Mouse (Mus musculus) liver, adult (tissue): ENCODE results near the gene Tbcel.

Experiments used
- GATA4 ChIP-seq: IDR thresholded peaks from 2 replicates; pipeline ENCODE4 v1.6.1; 2014; ENCODE audit warnings: mild to moderate bottlenecking, low read length; ENCODE audit not compliant: insufficient replicate concordance

The Tbcel gene

GRCm38 (mm10) chr9:42507709-42508108, at the start of gene Tbcel:
Gene Tbcel (minus strand): TSS chr9:42507809.
- no peak for TF ChIP-seq GATA4

- TF ChIP-seq GATA4 = no peak
Measured at GRCm38 (mm10) chr9:42555186-42555585, 47.6 kb upstream of the Tbcel start.

DNA sequence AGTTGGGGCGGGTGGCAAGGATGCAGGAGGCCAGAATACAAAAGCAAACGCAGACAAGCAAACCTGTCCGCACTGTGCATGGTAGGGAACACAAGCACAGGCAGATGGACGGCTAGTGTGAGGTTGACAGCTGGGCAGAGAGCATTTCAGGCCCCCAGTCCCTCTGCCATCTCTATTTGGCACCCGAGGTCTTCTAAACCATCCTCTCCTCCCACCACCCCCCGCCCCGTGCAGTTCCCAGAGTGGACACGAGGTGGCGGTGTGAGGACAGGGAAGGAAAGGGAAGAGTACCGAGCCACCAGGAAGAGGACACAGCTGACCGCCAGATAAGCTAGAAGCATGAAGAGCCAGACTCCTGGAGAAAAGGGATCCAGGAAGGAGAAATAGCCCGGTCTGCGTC, 42.5 kb upstream of the Tbcel start:
- no peak for TF ChIP-seq GATA4

- TF ChIP-seq GATA4 = no peak
Measured at GRCm38 (mm10) chr9:42548981-42549380, 41.4 kb upstream of the Tbcel start.

GRCm38 (mm10) chr9:42544521-42544920, 36.9 kb upstream of the Tbcel start:
- no peak for TF ChIP-seq GATA4

- TF ChIP-seq GATA4 = no peak
Measured at GRCm38 (mm10) chr9:42533491-42533890, 25.9 kb upstream of the Tbcel start.

DNA sequence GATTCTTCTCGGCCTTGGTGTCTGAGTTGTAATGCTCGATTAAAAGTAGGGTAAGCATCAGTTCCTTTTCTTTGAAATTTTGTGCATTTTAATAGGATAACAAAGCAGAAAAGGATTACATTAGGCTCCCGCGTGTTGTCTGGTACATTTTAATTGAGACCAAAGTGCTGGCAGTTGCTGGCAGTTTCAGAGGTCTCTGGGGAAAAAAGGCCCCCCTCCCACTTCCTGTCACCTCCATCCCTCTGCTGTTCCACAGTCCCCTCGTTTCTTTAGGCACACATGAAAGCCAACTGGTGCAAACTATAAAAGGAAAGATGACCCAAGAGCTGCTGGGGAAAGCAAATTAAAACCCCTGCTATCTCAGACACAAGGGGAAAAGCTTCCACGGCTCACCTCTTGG, 25.4 kb upstream of the Tbcel start:
- TF ChIP-seq GATA4 = no peak

DNA sequence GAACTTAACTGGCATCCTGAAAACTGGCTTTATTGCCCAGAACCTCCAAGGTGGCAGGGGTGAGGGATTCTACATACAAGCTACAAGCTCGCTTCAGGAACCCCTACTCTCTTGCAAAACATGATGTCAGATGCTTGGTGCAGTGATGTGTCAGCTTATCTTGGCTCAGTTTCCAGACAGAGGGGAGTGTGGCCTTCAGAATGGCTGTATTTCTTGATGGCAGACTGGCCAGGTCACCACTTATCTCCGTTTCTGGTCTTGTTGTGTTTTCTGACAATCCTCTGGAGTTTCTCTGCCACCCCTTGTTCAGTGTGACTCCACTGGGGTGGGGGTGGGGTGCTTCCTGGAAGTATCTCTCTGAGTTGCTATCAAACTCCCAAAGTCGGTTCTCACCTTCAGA, 24.3 kb upstream of the Tbcel start:
- TF ChIP-seq GATA4 = no peak

DNA sequence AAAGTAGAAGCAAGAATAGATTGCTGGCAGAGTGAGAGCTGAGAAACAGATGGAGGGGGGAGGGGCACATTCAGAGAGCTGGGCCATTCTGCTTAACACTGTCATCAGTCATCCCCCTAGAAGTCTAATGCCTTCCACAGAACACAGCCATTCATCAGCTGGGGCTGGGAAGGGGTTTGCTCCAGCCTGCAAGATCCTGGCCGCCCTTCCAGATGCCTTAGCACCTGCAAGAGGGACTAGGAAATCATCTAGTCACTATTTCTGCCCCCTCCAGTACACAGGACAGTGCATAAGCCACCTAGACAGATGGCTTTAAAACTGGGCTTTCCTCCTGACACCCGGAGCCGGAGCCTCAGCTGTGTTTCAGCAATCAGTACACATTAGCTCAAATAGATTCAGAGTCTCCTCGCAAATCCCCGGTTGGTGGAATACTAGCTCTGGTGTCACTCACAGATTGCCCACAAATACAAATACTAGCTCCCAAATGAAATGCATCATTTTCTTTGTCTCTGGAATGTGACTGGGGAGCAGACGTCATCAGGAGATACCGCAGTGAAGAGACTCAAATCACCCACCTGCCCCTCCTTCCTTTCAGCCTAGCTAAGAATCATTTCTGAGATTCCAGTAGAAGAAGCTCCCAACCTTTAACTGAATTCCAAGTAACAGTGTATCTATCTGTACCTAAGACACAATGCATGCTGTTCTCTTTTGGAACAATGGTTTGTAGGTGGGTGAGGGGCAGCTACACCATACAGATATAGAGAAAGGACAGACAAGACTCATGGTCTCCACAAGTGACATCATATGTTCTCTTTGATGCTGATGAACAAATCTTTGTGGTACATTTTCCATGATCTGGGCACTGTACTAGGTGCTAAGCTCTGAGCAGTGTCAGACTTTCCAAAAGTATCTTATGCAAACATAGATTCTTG, 22.9 kb upstream of the Tbcel start:
- TF ChIP-seq GATA4 = no peak

DNA sequence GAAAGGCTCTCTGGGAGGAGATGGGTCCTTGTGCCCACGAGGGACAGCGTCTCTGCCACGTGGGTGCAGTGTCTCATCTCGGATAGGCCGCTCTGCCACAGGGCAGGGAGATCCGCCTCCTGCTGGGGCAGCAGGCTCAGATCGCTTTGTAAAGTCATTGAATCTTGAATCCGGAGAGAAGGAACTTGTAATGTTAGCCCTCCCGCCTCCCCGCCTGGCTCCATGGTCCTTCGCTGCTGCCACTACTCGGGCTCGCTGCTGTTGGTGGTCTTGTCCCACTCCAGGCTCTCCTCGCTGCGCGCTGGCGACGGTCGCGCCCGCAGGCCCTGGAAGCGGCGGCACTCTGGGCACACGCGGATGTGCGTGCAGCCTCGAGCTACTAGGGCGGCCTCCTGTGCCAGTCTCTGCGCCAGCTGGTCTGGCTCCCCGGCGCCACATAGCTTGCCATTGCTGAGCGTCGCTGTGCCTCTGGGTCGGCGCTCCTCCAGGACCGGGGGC, 13.0 kb upstream of the Tbcel start:
- TF ChIP-seq GATA4 = no peak

DNA sequence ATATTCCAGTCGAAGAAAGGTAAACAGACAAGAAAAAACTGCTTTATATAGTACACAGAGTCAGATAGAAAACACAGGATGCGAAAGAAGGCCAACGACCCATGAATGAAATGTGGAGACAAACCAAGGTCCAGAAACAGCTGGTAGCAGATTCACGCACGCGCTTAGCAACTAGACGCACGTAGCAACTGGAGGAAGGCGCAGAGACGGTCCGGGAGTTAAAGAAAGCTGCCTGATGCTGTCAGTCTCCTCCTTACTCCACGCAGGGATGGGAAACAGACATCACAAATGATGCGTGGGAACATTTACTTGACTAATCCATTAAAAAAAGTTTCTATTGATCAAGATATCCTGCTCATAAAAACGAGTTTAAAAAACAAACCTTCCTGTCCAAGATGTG, 10.6 kb upstream of the Tbcel start:
- TF ChIP-seq GATA4 = no peak

DNA sequence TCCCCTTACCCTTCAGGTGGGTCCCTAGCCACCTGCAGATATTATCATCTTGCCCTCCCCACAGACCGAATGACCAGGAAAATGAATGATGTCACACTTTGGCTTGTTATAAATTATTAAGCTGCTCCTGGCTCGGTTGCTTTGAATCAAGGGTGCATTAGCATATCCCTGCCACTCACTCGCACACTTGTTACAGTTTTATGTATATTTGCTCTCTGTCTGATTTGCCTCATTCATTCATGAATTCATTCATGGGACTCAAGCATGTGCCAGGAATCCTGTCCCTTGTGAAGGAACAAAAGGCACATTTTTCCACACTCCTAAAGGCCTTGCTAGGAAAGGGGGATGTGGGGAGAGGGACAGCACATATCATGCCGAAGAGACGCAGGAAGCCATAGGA, 5.5 kb upstream of the Tbcel start:
- TF ChIP-seq GATA4 = no peak

- TF ChIP-seq GATA4 = no peak
Measured at GRCm38 (mm10) chr9:42512312-42512711, 4.7 kb upstream of the Tbcel start.

DNA sequence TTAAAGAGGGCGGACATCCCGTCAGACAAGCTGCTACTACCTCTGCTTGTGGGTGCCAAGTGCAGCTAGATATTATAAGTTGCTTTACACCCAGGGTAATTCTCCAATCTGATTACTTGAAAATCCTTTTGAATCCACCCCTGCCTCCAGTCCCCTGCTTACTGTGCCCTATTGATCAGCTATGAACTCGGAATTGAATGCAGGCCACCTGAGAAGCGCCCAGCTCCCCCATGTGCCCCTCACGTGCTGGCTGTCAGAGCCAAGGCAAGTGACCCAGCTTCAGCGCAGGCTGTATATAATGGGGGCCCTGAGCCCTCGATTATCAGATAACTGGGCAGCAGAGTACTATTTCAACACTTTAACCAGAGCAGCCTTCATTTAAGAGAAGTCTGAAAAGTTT, 626 bp upstream of the Tbcel start:
- TF ChIP-seq GATA4 = no peak

DNA sequence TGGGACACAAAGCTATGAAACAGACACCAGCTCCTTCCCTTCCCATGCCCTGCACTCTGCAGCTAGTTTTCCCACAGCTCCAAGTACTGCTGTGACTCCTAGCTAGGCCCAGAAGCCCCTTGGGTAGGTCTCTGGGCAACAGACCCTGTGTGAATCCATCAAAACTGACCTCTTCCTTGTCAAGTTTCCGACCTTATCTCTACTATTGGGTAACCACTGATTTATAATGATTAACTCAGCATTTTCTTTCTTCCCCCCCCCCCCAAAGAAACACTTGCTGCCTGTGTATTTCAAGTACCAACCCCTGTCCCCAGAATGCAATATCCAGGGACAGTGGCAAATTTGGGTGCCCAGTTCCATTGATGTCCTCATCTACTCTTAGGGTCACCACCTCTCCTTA, 587 bp downstream of the Tbcel start:
- TF ChIP-seq GATA4 = peak; percentile 64; the same call in 1 of the 2 replicates

- TF ChIP-seq GATA4 = no peak
Measured at GRCm38 (mm10) chr9:42504971-42505510, 2.6 kb downstream of the Tbcel start.

GRCm38 (mm10) chr9:42504559-42504958, 3.0 kb downstream of the Tbcel start:
- no peak for TF ChIP-seq GATA4

- no peak for TF ChIP-seq GATA4
Measured at GRCm38 (mm10) chr9:42503709-42504108, 3.9 kb downstream of the Tbcel start.
